Mouse (Mus musculus) CH12.LX (cell line): ENCODE results near the gene Gm27027. TPM values are rescaled to one million over a fixed set of nuclear protein-coding genes. Genes with fewer than 3 reads are reported as not detected.

Experiments used
- DNase-seq: peaks from one replicate; pipeline ENCODE4 v3.0.0-alpha.2; 2013; ENCODE audit errors: extremely low read depth
- H3K27ac ChIP-seq: 2 replicates; pipeline ENCODE4 v1.5.1; 2012; ENCODE audit warnings: low read depth, mild to moderate bottlenecking, control low read depth, moderate library complexity; ENCODE audit not compliant: insufficient read depth
- H3K27me3 ChIP-seq: replicated peaks from 2 replicates; pipeline ENCODE3; 2012; ENCODE audit warnings: inconsistent platforms
- H3K36me3 ChIP-seq, 2 experiments: replicated peaks in 1 of 2; 2 replicates each; pipeline versions ENCODE3 to v1.6.1; 2012; ENCODE audit warnings: inconsistent platforms in 1 of 2, low read length in 1 of 2, mild to moderate bottlenecking in 1 of 2, mixed read lengths in 1 of 2, moderate library complexity in 1 of 2; ENCODE audit not compliant: control insufficient read depth in 1 of 2, insufficient read depth in 1 of 2
- H3K4me1 ChIP-seq, 2 experiments: 2 replicates each; pipeline ENCODE4 v1.6.1; 2012; ENCODE audit warnings: inconsistent platforms in 1 of 2, moderate library complexity in 1 of 2; ENCODE audit not compliant: insufficient read depth in 2 of 2, control insufficient read depth in 1 of 2
- H3K4me2 ChIP-seq: 2 replicates; pipeline ENCODE4 v1.6.1; 2012; ENCODE audit warnings: low read depth, mild to moderate bottlenecking, control low read depth; ENCODE audit not compliant: poor library complexity, insufficient read depth, severe bottlenecking
- H3K4me3 ChIP-seq, 3 experiments: fragments of 150-350 bp in 1 of 3; sonication (generic) in 1 of 3; replicated peaks in 1 of 3; 2 replicates each; pipeline versions ENCODE3 to v1.5.1; 2011 to 2012; ENCODE audit warnings: low read depth in 2 of 3, low read length in 2 of 3, mild to moderate bottlenecking in 2 of 3, moderate library complexity in 2 of 3, control low read depth in 1 of 3, improper control_type of control experiment in 1 of 3, inconsistent platforms in 1 of 3, mixed read lengths in 1 of 3; ENCODE audit not compliant: poor library complexity in 1 of 3
- H3K79me2 ChIP-seq: replicated peaks from 2 replicates; pipeline ENCODE4 v1.6.1; 2012; ENCODE audit warnings: mild to moderate bottlenecking, moderate library complexity; ENCODE audit not compliant: control insufficient read depth, poor library complexity, insufficient read depth, severe bottlenecking; ENCODE audit errors: extremely low read depth
- H3K9ac ChIP-seq: 2 replicates; pipeline ENCODE4 v1.6.1; 2012; ENCODE audit warnings: low read depth, mild to moderate bottlenecking, control low read depth, moderate library complexity; ENCODE audit not compliant: insufficient read depth
- H3K9me3 ChIP-seq: replicated peaks from 2 replicates; pipeline ENCODE3; 2012; ENCODE audit warnings: low read length, inconsistent platforms, mixed read lengths
- CHD1 ChIP-seq: IDR thresholded peaks from 2 replicates; pipeline ENCODE4 v1.6.1; 2012; ENCODE audit warnings: low read depth, low read length, improper control_type of control experiment, inconsistent platforms
- CHD2 ChIP-seq: IDR thresholded peaks from 2 replicates; pipeline ENCODE4 v1.6.1; 2011; ENCODE audit warnings: low read length, improper control_type of control experiment
- EP300 ChIP-seq: IDR thresholded peaks from 2 replicates; pipeline ENCODE4 v1.6.1; 2011; ENCODE audit warnings: low read length, improper control_type of control experiment
- ETS1 ChIP-seq: conservative IDR thresholded peaks from 2 replicates; pipeline ENCODE4 v1.6.1; 2012; ENCODE audit warnings: low read depth, mild to moderate bottlenecking, inconsistent platforms, low read length, improper control_type of control experiment, moderate library complexity
- IRF4 ChIP-seq: IDR thresholded peaks from 2 replicates; pipeline ENCODE4 v1.6.1; 2014; ENCODE audit warnings: low read depth, mild to moderate bottlenecking, inconsistent platforms, low read length, improper control_type of control experiment
- JUN ChIP-seq: IDR thresholded peaks from 2 replicates; pipeline ENCODE4 v1.6.1; 2011; ENCODE audit warnings: low read depth, mild to moderate bottlenecking, low read length, improper control_type of control experiment, moderate library complexity; ENCODE audit not compliant: insufficient read depth
- JUND ChIP-seq: conservative IDR thresholded peaks from 2 replicates; pipeline ENCODE4 v1.6.1; 2011; ENCODE audit warnings: low read depth, low read length, improper control_type of control experiment
- KAT2A ChIP-seq: IDR thresholded peaks from 2 replicates; pipeline ENCODE4 v1.6.1; 2012; ENCODE audit warnings: low read length, improper control_type of control experiment, inconsistent platforms; ENCODE audit not compliant: insufficient replicate concordance
- MAFK ChIP-seq: IDR thresholded peaks from 2 replicates; pipeline ENCODE4 v1.6.1; 2011; ENCODE audit warnings: low read length, improper control_type of control experiment; ENCODE audit not compliant: insufficient replicate concordance
- MAZ ChIP-seq: IDR thresholded peaks from 2 replicates; pipeline ENCODE4 v1.6.1; 2012; ENCODE audit warnings: low read depth, mild to moderate bottlenecking, inconsistent platforms, low read length, improper control_type of control experiment, moderate library complexity
- MXI1 ChIP-seq: IDR thresholded peaks from 2 replicates; pipeline ENCODE4 v1.6.1; 2011; ENCODE audit warnings: mild to moderate bottlenecking, low read depth, low read length, improper control_type of control experiment
- MYC ChIP-seq: IDR thresholded peaks from 2 replicates; pipeline ENCODE4 v1.6.1; 2011; ENCODE audit warnings: low read depth, mild to moderate bottlenecking, improper control_type of control experiment, low read length
- NELFE ChIP-seq: IDR thresholded peaks from 2 replicates; pipeline ENCODE4 v1.6.1; 2011; ENCODE audit warnings: low read depth, low read length, improper control_type of control experiment
- PAX5 ChIP-seq: IDR thresholded peaks from 2 replicates; pipeline ENCODE4 v1.6.1; 2012; ENCODE audit warnings: low read length, inconsistent platforms, mixed read lengths
- POLR2A ChIP-seq: IDR thresholded peaks from 2 replicates; pipeline ENCODE4 v1.6.1; 2011; ENCODE audit warnings: low read depth, mild to moderate bottlenecking, improper control_type of control experiment, low read length
- POLR2AphosphoS2 ChIP-seq: IDR thresholded peaks from 2 replicates; pipeline ENCODE4 v1.6.1; 2011; ENCODE audit warnings: low read depth, low read length, improper control_type of control experiment
- RAD21 ChIP-seq: IDR thresholded peaks from 2 replicates; pipeline ENCODE4 v1.6.1; 2011; ENCODE audit warnings: low read depth, mild to moderate bottlenecking, low read length, improper control_type of control experiment, moderate library complexity
- SMC3 ChIP-seq: IDR thresholded peaks from 2 replicates; pipeline ENCODE4 v1.6.1; 2011; ENCODE audit warnings: low read depth, low read length, improper control_type of control experiment
- TBP ChIP-seq: conservative IDR thresholded peaks from 2 replicates; pipeline ENCODE4 v1.6.1; 2011; ENCODE audit warnings: low read depth, low read length, improper control_type of control experiment
- TCF12 ChIP-seq: IDR thresholded peaks from 2 replicates; pipeline ENCODE4 v1.6.1; 2014; ENCODE audit warnings: low read depth, mild to moderate bottlenecking, inconsistent platforms, low read length, improper control_type of control experiment
- USF1 ChIP-seq: IDR thresholded peaks from 2 replicates; pipeline ENCODE4 v1.6.1; 2014; ENCODE audit warnings: low read depth, mild to moderate bottlenecking, inconsistent platforms, low read length, improper control_type of control experiment
- USF2 ChIP-seq: conservative IDR thresholded peaks from 2 replicates; pipeline ENCODE4 v1.6.1; 2011; ENCODE audit warnings: low read depth, low read length, improper control_type of control experiment
- ZKSCAN1 ChIP-seq: IDR thresholded peaks from 2 replicates; pipeline ENCODE4 v1.6.1; 2012; ENCODE audit warnings: low read depth, inconsistent platforms, low read length, improper control_type of control experiment, borderline replicate concordance
- ZNF384 ChIP-seq: IDR thresholded peaks from 2 replicates; pipeline ENCODE4 v1.6.1; 2012; ENCODE audit warnings: low read depth, low read length, improper control_type of control experiment, inconsistent platforms
- dilution Hi-C: fragments of 300-500 bp; cut with MboI; formaldehyde crosslinking; loops from 2 replicates; pipeline ENCODE4 v1.14.3; 2020; ENCODE audit warnings: low sequenced_read_pairs; ENCODE audit not compliant: extremely low pct_unique_long_range_greater_than_20kb, extremely low pct_ligation_motif_present
- in situ Hi-C: fragments of 300-500 bp; cut with MboI; formaldehyde crosslinking; loops from 3 replicates; pipeline ENCODE4 v1.14.3; 2019; ENCODE audit warnings: low sequenced_read_pairs, low pct_ligation_motif_present, low pct_unique_long_range_greater_than_20kb, mixed read lengths
- polyA plus RNA-seq: library from polyadenylated mRNA; unstranded; fragments of >175 nt; gene quantifications from 2 replicates; pipeline ENCODE4 v1.2.1, GENCODE M21; 2012; ENCODE audit warnings: low read depth; ENCODE audit not compliant: insufficient read length
- total RNA-seq, 2 experiments: library from RNA; depleted of rRNA; stranded (reverse); fragments of 300-350 nt in 1 of 2; fragments of >200 nt in 1 of 2; gene quantifications; 2 replicates each; pipeline ENCODE4 v1.2.3; 2012 to 2014

Gm27027 gene
- total and polyA plus RNA-seq, 3 experiments = not detected

DNA sequence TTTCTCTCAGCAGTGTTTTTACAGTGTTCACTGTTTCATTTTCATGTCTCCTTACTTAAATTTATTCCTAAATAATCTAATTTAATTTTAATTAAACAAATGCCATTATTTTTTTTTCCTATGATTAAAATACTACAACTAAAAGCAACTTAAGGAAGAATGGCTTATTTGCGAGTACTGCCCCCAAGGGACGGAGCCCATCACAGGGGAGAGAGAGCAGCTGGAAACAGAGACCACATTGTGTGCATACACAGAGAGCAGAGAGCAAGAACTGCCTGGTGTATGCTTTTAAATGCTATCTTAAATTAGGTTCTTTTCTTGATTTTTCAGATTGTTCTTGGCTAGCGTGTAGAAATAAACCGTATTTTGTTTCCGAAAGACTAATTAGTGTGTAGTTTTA lies 49.2 kb downstream of the Gm27027 start:
- Histone ChIP-seq H3K4me2 (no peak overlapping the region), H3K9me3 (peaks cover 11% of the 10 kb centered on the region), H3K9ac (no peak overlapping the region), H3K79me2 (no peaks in the 10 kb centered on the region), H3K27ac (no peak overlapping the region), H3K27me3 (no peaks in the 10 kb centered on the region), H3K4me3 (no peak overlapping the region), H3K4me1 (no peaks in the 10 kb centered on the region), H3K36me3 (no peaks in the 10 kb centered on the region)
- DNase-seq = no peak
- TF ChIP-seq SMC3 = no peak
- no peak for TF ChIP-seq ZNF384
- TF ChIP-seq ETS1 = no peak
- no peak for TF ChIP-seq POLR2AphosphoS2
- no peak for TF ChIP-seq MAZ
- no peak for TF ChIP-seq TBP
- TF ChIP-seq TCF12 = no peak
- no peak for TF ChIP-seq USF1
- no peak for TF ChIP-seq USF2
- TF ChIP-seq PAX5 = no peak
- no peak for TF ChIP-seq RAD21
- TF ChIP-seq MAFK = no peak
- TF ChIP-seq JUND = no peak
- no peak for TF ChIP-seq POLR2A
- no peak for TF ChIP-seq CHD1
- no peak for TF ChIP-seq EP300
- no peak for TF ChIP-seq CHD2
- no peak for TF ChIP-seq KAT2A
- dilution Hi-C loops (no loop called here), in situ Hi-C loops (no loop called here)

DNA sequence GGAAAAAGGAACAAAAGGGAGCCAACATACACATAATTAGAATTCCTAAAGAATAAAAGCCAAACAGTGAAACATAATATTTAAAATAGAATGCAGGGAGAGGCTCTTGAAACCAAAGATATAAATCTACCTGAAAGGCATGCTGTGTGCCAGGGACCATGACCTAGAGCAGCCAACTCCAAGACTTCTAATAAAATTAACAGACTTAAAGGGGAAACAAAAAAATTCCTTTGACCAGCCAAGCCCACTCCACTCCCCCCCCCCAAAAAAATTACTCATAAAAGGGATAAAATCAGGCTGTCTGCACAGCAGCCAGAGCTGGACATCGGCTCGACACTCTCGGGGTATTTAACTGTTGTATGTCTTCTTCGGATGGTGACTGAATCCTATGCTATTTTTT lies 51.3 kb downstream of the Gm27027 start:
- no peak for DNase-seq
- Histone ChIP-seq H3K4me3 (no peak overlapping the region), H3K9ac (no peak overlapping the region), H3K79me2 (no peaks in the 10 kb centered on the region), H3K27ac (no peak overlapping the region), H3K4me2 (no peak overlapping the region), H3K4me1 (peaks cover 3% of the 10 kb centered on the region in 2 experiments; a peak in 2 of 4 replicates), H3K36me3 (no peaks in the 10 kb centered on the region), H3K27me3 (no peaks in the 10 kb centered on the region), H3K9me3 (peaks cover 11% of the 10 kb centered on the region)
- dilution Hi-C loops = no loop called here
- in situ Hi-C loops = no loop called here
- TF ChIP-seq IRF4 (no peak), NELFE (no peak), JUN (no peak), ETS1 (no peak), MXI1 (no peak), ZKSCAN1 (no peak), MAFK (no peak), TCF12 (no peak), MYC (no peak)
